Mouse (Mus musculus) stomach, embryonic 16.5 days (tissue): Measurements from ENCODE around the gene Tbc1d2b. TPM values are rescaled to one million over a fixed set of nuclear protein-coding genes. Genes with fewer than 3 reads are reported as not detected.

Experiments used
- ATAC-seq: fragments of 200-750 bp; cut with Nextera tagmentation; 2 replicates; pipeline ENCODE4 v1.8.0; 2017; ENCODE audit warnings: moderate number of reproducible peaks, moderate TSS enrichment; ENCODE audit not compliant: insufficient read depth, low FRiP score
- H3K27ac ChIP-seq: fragments of 300-500 bp; sonication (generic); 2 replicates; pipeline ENCODE4 v1.5.1; 2014; ENCODE audit warnings: low read length
- H3K27me3 ChIP-seq: fragments of 300-500 bp; sonication (generic); 2 replicates; pipeline ENCODE4 v1.6.1; 2014; ENCODE audit warnings: low read length, control low read depth, mixed read lengths; ENCODE audit not compliant: control insufficient read depth, insufficient read depth
- H3K36me3 ChIP-seq: fragments of 300-500 bp; sonication (generic); 2 replicates; pipeline ENCODE4 v1.6.1; 2014; ENCODE audit warnings: low read length; ENCODE audit not compliant: control insufficient read depth, insufficient read depth
- H3K4me1 ChIP-seq: fragments of 300-500 bp; sonication (generic); 2 replicates; pipeline ENCODE4 v1.6.1; 2014; ENCODE audit warnings: low read length, control low read depth, mixed read lengths; ENCODE audit not compliant: control insufficient read depth, insufficient read depth
- H3K4me2 ChIP-seq: fragments of 300-500 bp; sonication (generic); 2 replicates; pipeline ENCODE4 v1.6.1; 2014; ENCODE audit warnings: low read depth, low read length, mixed read lengths
- H3K4me3 ChIP-seq: fragments of 300-500 bp; sonication (generic); replicated peaks from 2 replicates; pipeline ENCODE4 v1.5.1; 2014; ENCODE audit warnings: mild to moderate bottlenecking, low read length
- H3K9ac ChIP-seq: fragments of 300-500 bp; sonication (generic); 2 replicates; pipeline ENCODE4 v1.6.1; 2014; ENCODE audit warnings: low read length
- H3K9me3 ChIP-seq: fragments of 300-500 bp; sonication (generic); replicated peaks from 2 replicates; pipeline ENCODE4 v1.6.1; 2016; ENCODE audit warnings: low read length, control low read depth; ENCODE audit not compliant: control insufficient read depth
- WGBS: fragments of 180-500 bp; shearing (Covaris S2); extraction: QIAGEN DNeasy Blood & Tissue Kit; methylation state at CpG from one replicate; pipeline ENCODE4 v1.1.7; 2014; 5-methylcytosine and 5-hydroxymethylcytosine counted together
- polyA plus RNA-seq: library from polyadenylated mRNA; unstranded; fragments of >200 nt; fragmentation: Nextera tagmentation; extraction: Ambion mirVana; gene quantifications from 2 replicates; pipeline ENCODE4 v1.2.1, GENCODE M21; 2015

Gene Tbc1d2b
- polyA plus RNA-seq, 1 experiment from 2014 or later = 15.4 TPM

DNA sequence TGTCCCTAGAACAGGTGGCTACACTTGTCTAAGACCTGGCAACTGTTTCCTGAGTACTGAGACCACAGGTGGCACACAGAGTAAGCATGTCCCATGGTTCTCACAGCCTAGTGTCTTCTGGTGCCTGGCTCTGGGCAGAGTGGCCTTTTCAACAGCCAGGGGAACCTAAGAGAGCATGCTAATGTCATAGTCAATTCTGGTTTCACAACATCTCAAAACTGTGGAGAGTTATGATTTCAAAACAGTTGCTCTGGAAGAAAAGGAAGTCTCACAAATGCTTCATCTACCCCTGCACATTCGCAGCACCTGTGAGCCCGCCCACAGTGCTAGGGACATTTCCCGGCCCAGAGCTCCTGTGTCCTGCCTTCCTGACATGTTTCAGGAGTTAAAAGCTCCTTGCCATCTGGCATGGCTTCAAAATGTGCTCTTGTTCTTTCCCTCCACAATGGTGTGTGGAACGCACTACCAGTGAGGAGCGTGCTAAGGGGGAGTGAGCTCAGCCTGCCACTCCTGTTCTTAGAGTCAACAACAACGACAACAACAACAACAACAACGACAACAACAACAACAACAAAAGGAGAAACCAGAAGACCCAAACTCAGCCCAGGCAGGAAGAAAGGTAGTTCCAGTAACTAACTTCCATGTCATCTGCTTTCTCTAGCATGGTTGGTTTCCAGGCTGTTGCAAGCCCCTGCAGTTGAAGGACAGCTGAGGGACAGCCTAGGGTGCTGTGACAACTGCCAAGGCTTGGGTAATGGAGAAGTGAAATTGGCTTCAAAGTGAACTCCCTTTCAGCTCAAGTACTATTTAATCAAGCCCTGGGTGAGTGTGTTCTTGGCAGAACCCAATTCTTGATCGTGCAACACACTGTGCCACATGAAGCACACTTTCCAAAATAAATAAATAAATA is 37.6 kb downstream of the Tbc1d2b start:
- Histone ChIP-seq H3K27me3 (no peaks in the 10 kb centered on the region), H3K9me3 (no peaks in the 10 kb centered on the region), H3K4me2 (no peak overlapping the region), H3K27ac (no peak overlapping the region), H3K36me3 (0 out of 2 replicates have a peak, but pooled peaks cover 2% of the 10 kb centered on the region), H3K4me1 (peaks cover 7% of the 10 kb centered on the region; the same call in 1 of the 2 replicates), H3K4me3 (no peak overlapping the region), H3K9ac (no peak overlapping the region)
- 73% methylated on average over 8 of the region's 8 CpGs for WGBS
- no peak for ATAC-seq

DNA sequence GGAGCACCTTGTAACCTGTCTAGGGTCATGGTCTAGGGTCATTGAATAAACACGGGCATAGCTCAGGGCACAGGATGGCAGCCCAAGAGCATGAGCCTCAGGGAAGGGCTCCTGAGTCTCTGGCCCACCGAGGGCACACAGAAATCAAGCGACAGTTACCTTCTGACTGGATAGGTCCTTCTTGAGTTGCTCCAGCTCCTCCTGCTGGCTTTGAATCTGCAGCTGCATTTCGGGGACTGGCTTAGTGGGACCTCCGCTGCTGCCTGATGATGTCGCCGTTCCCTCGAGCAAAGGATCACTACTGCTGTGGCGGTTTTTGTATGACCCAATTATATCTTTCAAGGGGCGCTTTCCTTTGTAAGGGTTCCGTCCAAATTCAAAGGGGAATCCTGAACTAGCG is 43.4 kb downstream of the Tbc1d2b start:
- no peaks in the 10 kb centered on the region for H3K27me3 ChIP-seq
- ATAC-seq = no peak
- H3K36me3 ChIP-seq = peaks cover 11% of the 10 kb centered on the region
- no peak overlapping the region for H3K9ac ChIP-seq
- no peak overlapping the region for H3K4me3 ChIP-seq
- no peaks in the 10 kb centered on the region for H3K9me3 ChIP-seq
- no peak overlapping the region for H3K4me2 ChIP-seq
- no peak overlapping the region for H3K27ac ChIP-seq
- WGBS = 80% methylated on average over 12 of the region's 12 CpGs
- H3K4me1 ChIP-seq = no peaks in the 10 kb centered on the region

DNA sequence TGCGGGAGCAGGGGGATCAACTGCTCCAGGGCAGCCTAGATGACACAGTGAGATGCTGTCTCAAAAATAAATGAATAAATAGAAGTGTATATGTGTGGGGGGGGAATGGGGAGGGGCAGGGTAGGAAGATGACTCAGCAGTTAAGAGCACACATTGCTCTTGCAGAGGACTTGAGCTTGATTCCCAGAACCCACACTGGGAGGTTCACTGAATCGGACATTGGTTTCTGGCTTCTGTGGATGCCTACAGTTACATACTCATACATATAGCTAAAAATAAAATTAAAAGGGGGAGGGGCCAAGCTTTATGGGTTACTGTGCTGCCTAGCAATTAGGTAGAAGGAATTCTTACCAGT is 43.9 kb downstream of the Tbc1d2b start:
- Histone ChIP-seq H3K27me3 (no peaks in the 10 kb centered on the region), H3K4me1 (no peaks in the 10 kb centered on the region), H3K36me3 (peaks cover 11% of the 10 kb centered on the region), H3K9ac (no peak overlapping the region), H3K27ac (no peak overlapping the region), H3K4me2 (no peak overlapping the region), H3K4me3 (no peak overlapping the region), H3K9me3 (no peaks in the 10 kb centered on the region)
- WGBS = 76% methylated on average over 2 of the region's 2 CpGs
- 0 out of 2 replicates have a peak, but pooled peaks have one; percentile 27 for ATAC-seq

DNA sequence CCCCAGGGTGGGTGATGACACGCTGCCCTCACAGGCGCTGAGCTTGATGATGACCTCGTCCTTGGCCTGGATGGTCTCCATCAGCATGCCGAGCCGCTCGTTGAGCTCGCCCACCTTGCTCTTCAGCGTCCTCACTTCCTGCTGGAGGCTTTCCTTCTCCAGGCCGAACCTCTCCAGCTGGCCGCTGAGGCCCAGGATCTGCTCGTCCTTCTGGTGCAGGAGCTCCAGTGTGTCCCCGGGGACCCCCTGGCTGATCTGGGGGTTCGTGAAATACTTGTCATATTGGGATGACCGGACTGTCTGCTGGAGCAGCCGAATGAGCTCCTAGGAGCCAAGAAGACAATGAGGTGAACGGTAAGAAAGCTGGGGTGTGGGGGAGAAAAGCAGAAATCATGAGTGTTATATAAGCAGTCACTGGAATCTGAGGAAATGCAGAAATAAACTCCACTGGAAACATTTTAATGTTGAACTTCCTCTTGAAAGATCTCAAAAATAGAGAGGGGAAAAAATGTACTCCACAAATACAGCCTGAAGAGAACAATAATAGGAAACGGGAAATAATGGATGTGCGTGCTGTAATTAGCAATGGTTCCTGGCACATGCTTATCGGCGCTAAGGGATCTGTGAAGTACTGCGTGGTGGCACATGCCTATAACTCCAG is 44.4 kb downstream of the Tbc1d2b start:
- H3K27ac ChIP-seq = peak overlapping the region; percentile 51; the same call in 1 of the 2 replicates
- ATAC-seq = 0 out of 2 replicates have a peak, but pooled peaks have one; percentile 38
- WGBS = 79% methylated on average over 21 of the region's 21 CpGs

DNA sequence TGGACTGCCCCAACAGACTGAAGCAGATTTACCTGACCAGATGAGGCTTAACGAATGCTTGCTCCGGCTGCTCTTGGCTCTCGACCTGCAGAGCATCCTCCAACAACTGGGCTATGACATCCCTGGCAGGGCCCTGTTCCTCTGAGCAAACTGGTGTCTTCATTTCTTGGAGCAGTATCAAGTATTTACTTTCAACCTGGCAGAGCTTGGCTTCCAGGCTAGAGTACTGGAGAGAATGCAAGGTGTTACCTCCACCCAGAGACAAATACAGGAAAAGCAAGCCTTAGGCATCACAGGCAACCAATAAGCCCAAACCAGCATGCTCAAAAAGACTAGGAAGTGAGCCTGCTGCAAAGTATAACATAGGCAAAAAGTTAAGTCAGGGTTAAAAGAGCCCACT is 48.3 kb downstream of the Tbc1d2b start:
- Histone ChIP-seq H3K9me3 (no peaks in the 10 kb centered on the region), H3K9ac (no peak overlapping the region), H3K27me3 (no peaks in the 10 kb centered on the region), H3K4me1 (no peaks in the 10 kb centered on the region), H3K27ac (no peak overlapping the region), H3K36me3 (peaks cover 13% of the 10 kb centered on the region), H3K4me3 (no peak overlapping the region), H3K4me2 (no peak overlapping the region)
- no peak for ATAC-seq
- 94% methylated on average over 3 of the region's 3 CpGs for WGBS

More for the DNA sequence above, 44.4 kb downstream of the Tbc1d2b start:
- Histone ChIP-seq H3K27me3 (no peaks in the 10 kb centered on the region), H3K36me3 (peaks cover 11% of the 10 kb centered on the region), H3K9me3 (no peaks in the 10 kb centered on the region), H3K9ac (no peak overlapping the region), H3K4me2 (no peak overlapping the region), H3K4me3 (no peak overlapping the region), H3K4me1 (no peaks in the 10 kb centered on the region)

DNA sequence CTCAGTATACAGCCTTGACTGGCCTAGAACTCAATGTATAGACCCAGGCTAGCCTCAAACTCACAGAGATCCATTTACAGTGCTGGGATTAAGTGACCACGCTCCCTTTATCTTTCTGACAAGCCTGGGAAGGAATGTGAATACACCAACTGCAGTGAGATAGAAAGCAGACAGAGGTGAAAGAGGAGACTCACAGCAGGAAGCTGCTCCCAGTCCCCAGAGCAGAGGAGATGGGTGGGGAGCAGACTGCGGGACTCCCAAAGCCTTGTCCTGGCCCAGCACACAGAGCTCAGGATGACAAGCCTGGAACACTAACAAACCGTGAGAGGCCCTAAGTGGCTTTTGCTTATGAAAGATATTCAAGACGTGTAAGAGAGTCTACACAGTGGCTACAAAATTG is 53.1 kb downstream of the Tbc1d2b start:
- H3K4me1 ChIP-seq = no peaks in the 10 kb centered on the region
- no peak overlapping the region for H3K4me3 ChIP-seq
- ATAC-seq = no peak
- no peaks in the 10 kb centered on the region for H3K27me3 ChIP-seq
- peaks cover 6% of the 10 kb centered on the region; the same call in 1 of the 2 replicates for H3K36me3 ChIP-seq
- no peak overlapping the region for H3K27ac ChIP-seq
- WGBS = 45% methylated on average over 4 of the region's 4 CpGs
- no peaks in the 10 kb centered on the region for H3K9me3 ChIP-seq
- no peak overlapping the region for H3K4me2 ChIP-seq
- no peak overlapping the region for H3K9ac ChIP-seq

DNA sequence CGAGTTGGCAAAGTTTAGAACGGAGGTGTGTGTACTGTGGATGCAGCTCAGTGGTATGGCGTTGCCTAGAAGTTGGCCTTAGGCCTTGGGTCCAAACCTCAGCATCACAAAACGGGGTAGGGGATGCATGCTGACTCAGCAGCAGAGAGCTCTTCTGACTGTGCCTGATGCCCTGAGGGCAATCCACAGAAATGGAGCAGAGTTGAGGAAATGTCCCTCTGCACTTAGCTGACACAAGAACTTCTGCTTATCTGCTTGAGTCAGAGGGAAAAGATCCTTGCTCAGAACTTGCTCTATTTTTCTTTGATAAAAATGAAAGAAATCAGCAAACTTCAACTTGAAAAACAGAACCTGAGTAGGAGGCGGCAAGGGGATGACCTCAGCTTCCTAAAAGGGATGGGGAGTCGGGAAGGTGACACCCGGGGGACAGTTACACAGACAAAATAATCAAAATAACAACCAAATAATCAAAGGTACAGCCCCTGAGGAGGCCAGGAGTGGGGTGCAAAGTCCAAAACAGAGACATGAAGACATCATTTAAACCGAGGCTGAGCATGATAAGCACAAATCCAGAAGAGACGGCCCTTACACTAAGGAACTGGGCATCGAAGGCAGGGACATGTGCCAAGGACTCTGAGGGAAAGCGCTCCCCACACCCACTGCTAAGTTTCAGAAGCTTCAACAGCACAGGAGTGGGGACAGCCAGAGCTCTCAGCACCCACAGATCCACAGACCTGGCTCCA is 54.2 kb downstream of the Tbc1d2b start:
- H3K36me3 ChIP-seq = peaks cover 6% of the 10 kb centered on the region; the same call in 1 of the 2 replicates
- H3K9ac ChIP-seq = no peak overlapping the region
- WGBS = 75% methylated on average over 11 of the region's 11 CpGs

DNA sequence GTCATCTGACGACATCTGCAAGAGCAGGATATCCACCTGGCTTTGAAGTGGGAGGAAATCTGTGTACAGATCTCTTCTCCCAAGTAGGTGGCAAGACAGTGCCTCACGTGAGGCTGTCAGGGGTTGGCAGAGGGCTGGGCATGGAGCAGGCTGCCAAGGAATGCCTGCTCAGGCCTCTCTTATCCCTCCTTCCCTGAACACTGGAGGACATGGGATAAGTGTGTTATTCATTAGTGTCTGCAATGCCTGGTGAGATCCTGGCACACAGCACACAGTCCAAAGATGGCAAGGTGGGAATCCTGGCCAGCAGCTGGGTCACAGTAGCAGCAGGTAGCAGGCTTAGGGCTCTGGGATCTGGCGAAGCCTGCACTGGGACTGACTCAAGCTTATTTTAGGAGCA is 57.5 kb downstream of the Tbc1d2b start:
- no peak overlapping the region for H3K9ac ChIP-seq
- H3K27me3 ChIP-seq = no peaks in the 10 kb centered on the region
- no peak overlapping the region for H3K4me2 ChIP-seq
- no peaks in the 10 kb centered on the region for H3K9me3 ChIP-seq
- peaks cover 6% of the 10 kb centered on the region; the same call in 1 of the 2 replicates for H3K36me3 ChIP-seq
- ATAC-seq = no peak
- no peaks in the 10 kb centered on the region for H3K4me1 ChIP-seq
- 75% methylated on average over 3 of the region's 3 CpGs for WGBS
- H3K27ac ChIP-seq = no peak overlapping the region
- no peak overlapping the region for H3K4me3 ChIP-seq

More for the DNA sequence above, 54.2 kb downstream of the Tbc1d2b start:
- Histone ChIP-seq H3K4me2 (no peak overlapping the region), H3K27me3 (no peaks in the 10 kb centered on the region), H3K27ac (no peak overlapping the region), H3K4me1 (no peaks in the 10 kb centered on the region), H3K9me3 (no peaks in the 10 kb centered on the region), H3K4me3 (no peak overlapping the region)
- no peak for ATAC-seq
